Mouse (Mus musculus): ENCODE measurements around the gene Ntn5. TPM values are rescaled to one million over a fixed set of nuclear protein-coding genes. Genes with fewer than 3 reads are reported as not detected.

Ntn5 gene
- polyA plus RNA-seq, 1 experiment from 2014 or later = 0.39 TPM

GRCm38 (mm10) chr7:45666161-45666560 is 17.7 kb upstream of the Ntn5 start, which contains the start of gene Fut2:
Gene Fut2, minus strand, starts transcription at chr7:45666394.
- 81% methylated on average over 7 of the region's 7 CpGs for WGBS
- peaks cover 5% of the 10 kb centered on the region; the same call in 1 of the 2 replicates for H3K27me3 ChIP-seq (ENCODE audit: insufficient read depth, poor library complexity, severe bottlenecking)

GRCm38 (mm10) chr7:45667761-45668160 is 16.1 kb upstream of the Ntn5 start:
- Histone ChIP-seq H3K27me3 (ENCODE audit: insufficient read depth, poor library complexity, severe bottlenecking) (peaks cover 5% of the 10 kb centered on the region; the same call in 1 of the 2 replicates), H3K9me3 (0 out of 2 replicates have a peak, but pooled peaks cover 5% of the 10 kb centered on the region), H3K4me1 (replicated peaks) (peaks cover 24% of the 10 kb centered on the region), H3K36me3 (no peaks in the 10 kb centered on the region), H3K4me3 (no peak overlapping the region), H3K27ac (no peak overlapping the region)
- WGBS = 74% methylated on average over 14 of the region's 14 CpGs
- DNase-seq (ENCODE audit: low spot score) = no peak

More at GRCm38 (mm10) chr7:45666161-45666560, 17.7 kb upstream of the Ntn5 start, which contains the start of gene Fut2:
- no peak within 1 kb of the TSS for H3K4me3 ChIP-seq
- H3K4me1 ChIP-seq (replicated peaks) = peaks cover 24% of the 10 kb centered on the region
- no peaks in the 10 kb centered on the region for H3K36me3 ChIP-seq
- peak within 1 kb of the TSS; percentile 62 for H3K27ac ChIP-seq
- H3K9me3 ChIP-seq = 0 out of 2 replicates have a peak, but pooled peaks cover 5% of the 10 kb centered on the region
- no peak for DNase-seq (ENCODE audit: low spot score)

- Histone ChIP-seq H3K27me3 (ENCODE audit: insufficient read depth, poor library complexity, severe bottlenecking) (peaks cover 5% of the 10 kb centered on the region; the same call in 1 of the 2 replicates), H3K4me3 (no peak overlapping the region), H3K4me1 (replicated peaks) (peaks cover 20% of the 10 kb centered on the region), H3K36me3 (no peaks in the 10 kb centered on the region), H3K27ac (no peak overlapping the region), H3K9me3 (0 out of 2 replicates have a peak, but pooled peaks cover 5% of the 10 kb centered on the region)
- DNase-seq (ENCODE audit: low spot score) = no peak
- WGBS = 94% methylated on average over 9 of the region's 9 CpGs
These were observed 14.9 kb upstream of the Ntn5 start for GRCm38 (mm10) chr7:45668921-45669320.

GRCm38 (mm10) chr7:45677627-45678295 is 6.1 kb upstream of the Ntn5 start:
- Histone ChIP-seq H3K27ac (0 out of 2 replicates have a peak overlapping the region, but pooled peaks have one; percentile 3), H3K9me3 (no peaks in the 10 kb centered on the region), H3K27me3 (ENCODE audit: insufficient read depth, poor library complexity, severe bottlenecking) (no peaks in the 10 kb centered on the region; the same call in 1 of the 2 replicates), H3K4me3 (no peak overlapping the region), H3K4me1 (replicated peaks) (peaks cover 20% of the 10 kb centered on the region), H3K36me3 (no peaks in the 10 kb centered on the region)
- WGBS = 80% methylated on average over 7 of the region's 7 CpGs
- no peak for DNase-seq (ENCODE audit: low spot score)

GRCm38 (mm10) chr7:45678513-45678912 is 5.3 kb upstream of the Ntn5 start:
- no peak for DNase-seq (ENCODE audit: low spot score)

GRCm38 (mm10) chr7:45679966-45680621 is 3.7 kb upstream of the Ntn5 start:
- no peaks in the 10 kb centered on the region for H3K36me3 ChIP-seq
- H3K4me1 ChIP-seq (replicated peaks) = peaks cover 38% of the 10 kb centered on the region
- DNase-seq (ENCODE audit: low spot score) = no peak
- H3K27ac ChIP-seq = peak overlapping the region; percentile 66
- 62% methylated on average over 14 of the region's 14 CpGs for WGBS
- no peak overlapping the region for H3K4me3 ChIP-seq
- no peaks in the 10 kb centered on the region for H3K9me3 ChIP-seq
- peaks cover 6% of the 10 kb centered on the region for H3K27me3 ChIP-seq (ENCODE audit: insufficient read depth, poor library complexity, severe bottlenecking)

More at GRCm38 (mm10) chr7:45678513-45678912, 5.3 kb upstream of the Ntn5 start:
- Histone ChIP-seq H3K36me3 (no peaks in the 10 kb centered on the region), H3K27me3 (ENCODE audit: insufficient read depth, poor library complexity, severe bottlenecking) (no peaks in the 10 kb centered on the region; the same call in 1 of the 2 replicates), H3K27ac (no peak overlapping the region), H3K4me1 (replicated peaks) (peaks cover 27% of the 10 kb centered on the region), H3K9me3 (no peaks in the 10 kb centered on the region), H3K4me3 (no peak overlapping the region)
- WGBS = 94% methylated on average over 14 of the region's 14 CpGs

- Histone ChIP-seq H3K4me1 (replicated peaks) (peaks cover 49% of the 10 kb centered on the region), H3K36me3 (no peaks in the 10 kb centered on the region), H3K27ac (no peak overlapping the region), H3K9me3 (no peaks in the 10 kb centered on the region), H3K27me3 (ENCODE audit: insufficient read depth, poor library complexity, severe bottlenecking) (peaks cover 13% of the 10 kb centered on the region), H3K4me3 (no peak overlapping the region)
- WGBS = 86% methylated on average over 8 of the region's 8 CpGs
- DNase-seq (ENCODE audit: low spot score) = no peak
These were observed 2.6 kb upstream of the Ntn5 start for GRCm38 (mm10) chr7:45681046-45681736.

- Histone ChIP-seq H3K27me3 (ENCODE audit: insufficient read depth, poor library complexity, severe bottlenecking) (peaks cover 13% of the 10 kb centered on the region), H3K36me3 (no peaks in the 10 kb centered on the region), H3K9me3 (no peaks in the 10 kb centered on the region), H3K4me3 (peak overlapping the region; percentile 32), H3K27ac (peak overlapping the region; percentile 89), H3K4me1 (replicated peaks) (peaks cover 60% of the 10 kb centered on the region)
- WGBS = 28% methylated on average over 14 of the region's 14 CpGs
- peak; percentile 93 for DNase-seq (ENCODE audit: low spot score)
These were observed 1.4 kb upstream of the Ntn5 start for GRCm38 (mm10) chr7:45682144-45683126.

- 56% methylated on average over 10 of the region's 10 CpGs for WGBS
- H3K4me1 ChIP-seq (replicated peaks) = peaks cover 65% of the 10 kb centered on the region
- DNase-seq (ENCODE audit: low spot score) = no peak
- no peaks in the 10 kb centered on the region for H3K9me3 ChIP-seq
- peak overlapping the region; percentile 71 for H3K27ac ChIP-seq
- no peaks in the 10 kb centered on the region for H3K36me3 ChIP-seq
- 0 out of 2 replicates have a peak overlapping the region, but pooled peaks have one; percentile 14 for H3K4me3 ChIP-seq
- H3K27me3 ChIP-seq (ENCODE audit: insufficient read depth, poor library complexity, severe bottlenecking) = peaks cover 31% of the 10 kb centered on the region
These were observed 2.0 kb downstream of the Ntn5 start for GRCm38 (mm10) chr7:45685811-45686210.

GRCm38 (mm10) chr7:45686841-45687240 is 3.0 kb downstream of the Ntn5 start:
- Histone ChIP-seq H3K9me3 (no peaks in the 10 kb centered on the region), H3K4me1 (replicated peaks) (peaks cover 65% of the 10 kb centered on the region), H3K27ac (peak overlapping the region; percentile 71; the same call in 1 of the 2 replicates), H3K27me3 (ENCODE audit: insufficient read depth, poor library complexity, severe bottlenecking) (peaks cover 41% of the 10 kb centered on the region), H3K36me3 (no peaks in the 10 kb centered on the region), H3K4me3 (0 out of 2 replicates have a peak overlapping the region, but pooled peaks have one; percentile 14)
- 75% methylated on average over 3 of the region's 3 CpGs for WGBS
- no peak for DNase-seq (ENCODE audit: low spot score)

- peak overlapping the region; percentile 12; the same call in 1 of the 2 replicates for H3K27ac ChIP-seq
- 59% methylated on average over 6 of the region's 6 CpGs for WGBS
- no peak for DNase-seq (ENCODE audit: low spot score)
- peaks cover 58% of the 10 kb centered on the region for H3K4me1 ChIP-seq (replicated peaks)
- no peaks in the 10 kb centered on the region for H3K9me3 ChIP-seq
- H3K36me3 ChIP-seq = no peaks in the 10 kb centered on the region
- peaks cover 60% of the 10 kb centered on the region for H3K27me3 ChIP-seq (ENCODE audit: insufficient read depth, poor library complexity, severe bottlenecking)
- H3K4me3 ChIP-seq = no peak overlapping the region
These were observed 5.3 kb downstream of the Ntn5 start for GRCm38 (mm10) chr7:45689099-45689498.
